ENCODE assay signal across 8 mouse cellular contexts in the genomic region with DNA sequence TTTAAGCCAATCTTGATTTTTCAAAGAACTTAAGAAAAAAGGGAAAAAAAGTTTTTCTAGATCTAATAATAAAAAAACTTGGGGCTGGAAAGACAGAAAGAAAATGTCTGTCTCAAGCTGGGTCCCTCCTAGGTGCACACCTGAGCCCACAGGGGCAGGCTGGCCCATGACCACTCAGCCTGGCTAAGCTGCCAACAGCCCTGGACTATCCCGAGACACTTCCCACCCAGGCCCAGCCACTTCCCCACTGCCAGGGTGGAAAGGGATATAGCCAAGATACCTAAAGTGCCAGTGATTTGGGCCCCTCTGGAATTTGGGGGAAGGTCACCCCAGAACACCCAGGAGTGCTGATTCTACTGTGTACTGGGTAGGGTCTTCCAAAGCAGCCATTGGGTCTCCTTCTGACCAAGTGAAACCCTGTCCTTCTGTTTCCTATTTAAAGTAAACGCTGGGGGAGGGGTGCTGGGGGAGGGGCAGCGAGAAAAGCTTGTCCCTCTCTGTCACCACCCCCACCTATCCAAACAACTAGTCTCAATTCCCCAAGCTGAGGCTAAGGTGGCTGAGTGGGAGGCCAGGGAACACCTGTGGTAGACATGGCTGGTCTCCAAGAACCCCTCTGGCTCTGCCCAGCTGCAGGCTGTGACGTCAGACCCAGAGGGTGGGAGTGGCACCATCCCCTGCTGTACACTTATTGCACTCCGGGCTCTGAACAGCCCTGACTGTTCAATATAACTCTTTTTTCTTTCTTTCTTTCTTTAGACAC.
DNase-seq lines count a peak whose midpoint lies in the region; ATAC-seq and TF ChIP-seq lines count a peak whose summit lies in the region.

No protein-coding gene starts in this region.

- DNase-seq in adrenal gland, postnatal 10 days: peak; percentile 39
- no peak for DNase-seq in adrenal gland, postnatal 4 days (ENCODE audit: low spot score in 2 of 2)
- peak; percentile 36 to 39 for DNase-seq in spleen, postnatal 36 days (ENCODE audit: low spot score in 2 of 2)
- no peak for DNase-seq in spleen, adult 12 weeks (ENCODE audit: low spot score)
- peak; percentile 48 for DNase-seq in liver, postnatal 0 days
- DNase-seq in layer of hippocampus, postnatal 10 days (ENCODE audit: low spot score in 2 of 2): no peak
- DNase-seq in urinary bladder, postnatal 25 days (ENCODE audit: low spot score): no peak
- no peak for DNase-seq in gastrocnemius, postnatal 25 days

- peaks cover 15% of the 10 kb centered on the region for H3K4me1 ChIP-seq in liver, postnatal 0 days (ENCODE audit: insufficient read depth)

- H3K4me3 ChIP-seq in liver, postnatal 0 days (ENCODE audit: low read depth, low read length): no peak overlapping the region

- H3K27me3 ChIP-seq in liver, postnatal 0 days (ENCODE audit: insufficient read depth, low read length): no peaks in the 10 kb centered on the region

- 30% methylated on average over 5 of the region's 5 CpGs for WGBS in liver, postnatal 0 days (ENCODE audit: insufficient replicate concordance)

- ATAC-seq in liver, postnatal 0 days: peak; percentile 53

- TF ChIP-seq EP300 in liver, postnatal 0 days (IDR thresholded peaks at IDR 0.05; ENCODE audit: low read depth): no peak

- H3K4me2 ChIP-seq in liver, postnatal 0 days (ENCODE audit: low read depth, low read length): peak overlapping the region; percentile 42

- no peak for TF ChIP-seq CTCF in liver, postnatal 0 days (IDR thresholded peaks at IDR 0.05; ENCODE audit: low read depth)

- H3K9ac ChIP-seq in liver, postnatal 0 days (replicated peaks): no peak overlapping the region

- H3K36me3 ChIP-seq in liver, postnatal 0 days (replicated peaks; ENCODE audit: insufficient read depth, low read length): no peaks in the 10 kb centered on the region

- H3K9me3 ChIP-seq in liver, postnatal 0 days (ENCODE audit: low read length): no peaks in the 10 kb centered on the region

- peak overlapping the region; percentile 57 for H3K27ac ChIP-seq in liver, postnatal 0 days (ENCODE audit: low read depth)

Comparison
In these comparisons a context has a peak if more than half of its experiments do, and no peak if none do; other contexts are left out.
1. DNase-seq: peak in adrenal gland, postnatal 10 days (single experiment), spleen, postnatal 36 days (2 of 2) and liver, postnatal 0 days (single experiment); none in adrenal gland, postnatal 4 days (0 of 2), spleen, adult 12 weeks (single experiment), layer of hippocampus, postnatal 10 days (0 of 2), urinary bladder, postnatal 25 days (single experiment) and gastrocnemius, postnatal 25 days (single experiment).